Mouse (Mus musculus) heart, adult 2 months (tissue): ENCODE measurements around the gene Ndufaf8. TPM values are rescaled to one million over a fixed set of nuclear protein-coding genes. Genes with fewer than 3 reads are reported as not detected.

Experiments
- DNase-seq, 2 experiments: peaks; one replicate each; pipeline ENCODE4 v3.0.0; 2021
- H3K27ac ChIP-seq: fragments of 200-600 bp; 2 replicates; pipeline ENCODE4 v1.8.1; 2022
- H3K27me3 ChIP-seq: fragments of 200-500 bp; 2 replicates; pipeline ENCODE4 v1.6.1; 2012; ENCODE audit warnings: mild to moderate bottlenecking, low read length, inconsistent platforms, mixed read lengths; ENCODE audit not compliant: control insufficient read depth, insufficient read depth
- H3K36me3 ChIP-seq: fragments of 200-500 bp; 2 replicates; pipeline ENCODE4 v1.6.1; 2012; ENCODE audit warnings: low read length, inconsistent platforms; ENCODE audit not compliant: control insufficient read depth, insufficient read depth
- H3K4me1 ChIP-seq: fragments of 200-500 bp; 2 replicates; pipeline ENCODE4 v1.6.1; 2011; ENCODE audit warnings: low read length; ENCODE audit not compliant: control insufficient read depth, insufficient read depth
- H3K4me3 ChIP-seq: fragments of 200-600 bp; 2 replicates; pipeline ENCODE4 v1.8.1; 2022
- H3K79me2 ChIP-seq: fragments of 200-500 bp; replicated peaks from 2 replicates; pipeline ENCODE4 v1.6.1; 2012; ENCODE audit warnings: mild to moderate bottlenecking, inconsistent platforms, low read length, moderate library complexity, mixed read lengths; ENCODE audit not compliant: control insufficient read depth, insufficient read depth
- H3K9ac ChIP-seq: fragments of 200-500 bp; 2 replicates; pipeline ENCODE4 v1.6.1; 2012; ENCODE audit warnings: low read depth, mild to moderate bottlenecking, control low read depth, inconsistent platforms, low read length, mixed read lengths
- CTCF ChIP-seq: fragments of 200-600 bp; IDR thresholded peaks from 2 replicates; pipeline ENCODE4 v1.8.1; 2022; ENCODE audit warnings: antibody characterized with exemption, mild to moderate bottlenecking, moderate library complexity
- EP300 ChIP-seq: fragments of 200-500 bp; IDR thresholded peaks from 2 replicates; pipeline ENCODE4 v1.6.1; 2011; ENCODE audit warnings: low read depth, low read length, control low read depth; ENCODE audit not compliant: insufficient read depth
- POLR2A ChIP-seq: fragments of 200-500 bp; IDR thresholded peaks from 2 replicates; pipeline ENCODE4 v1.6.1; 2011; ENCODE audit warnings: mild to moderate bottlenecking, low read depth, low read length, control low read depth; ENCODE audit not compliant: insufficient read depth
- WGBS: fragments of 180-500 bp; shearing (Covaris S2); methylation state at CpG from one replicate; pipeline ENCODE4 v1.1.7; 2018; 5-methylcytosine and 5-hydroxymethylcytosine counted together
- intact Hi-C: fragments of 180-260 bp; cut with DNase I; formaldehyde crosslinking; loops from one replicate; pipeline ENCODE4 v1.15.1; 2025
- polyA plus RNA-seq: library from polyadenylated mRNA; depleted of rRNA; stranded (reverse); fragments of >200 nt; gene quantifications from 2 replicates; pipeline ENCODE4 v1.2.3, GENCODE M21; 2012
- total RNA-seq, 2 experiments: library from RNA; stranded (reverse); gene quantifications; 2 replicates each; pipeline ENCODE4 v1.2.3; 2021

Ndufaf8 gene
- total and polyA plus RNA-seq, 3 experiments, result 51.0 to 93.9 (median 82.7) TPM

GRCm38 (mm10) chr11:120117626-120118025 lies 18.9 kb downstream of the Ndufaf8 start:
- Histone ChIP-seq H3K79me2 (no peaks in the 10 kb centered on the region), H3K27ac (no peak overlapping the region), H3K9ac (no peak overlapping the region), H3K27me3 (no peaks in the 10 kb centered on the region), H3K4me1 (no peaks in the 10 kb centered on the region), H3K36me3 (no peaks in the 10 kb centered on the region), H3K4me3 (no peak overlapping the region)
- intact Hi-C loops, result loop anchor here (10.0 kb wide), 1 partner anchor 307 kb away; no protein-coding TSS in a partner anchor
- DNase-seq, result no peak
- TF ChIP-seq POLR2A (no peak), EP300 (no peak), CTCF (no peak)
- WGBS, result 70% methylated on average over 2 of the region's 2 CpGs

GRCm38 (mm10) chr11:120119108-120119507 lies 20.4 kb downstream of the Ndufaf8 start:
- intact Hi-C loops, result loop anchor here (10.0 kb wide), 1 partner anchor 306 kb away; no protein-coding TSS in a partner anchor

GRCm38 (mm10) chr11:120119936-120120541 lies 21.3 kb downstream of the Ndufaf8 start:
- H3K4me1 ChIP-seq, result no peaks in the 10 kb centered on the region
- no peaks in the 10 kb centered on the region for H3K36me3 ChIP-seq
- 54% methylated on average over 10 of the region's 10 CpGs for WGBS
- H3K9ac ChIP-seq, result no peak overlapping the region
- TF ChIP-seq POLR2A, result no peak
- H3K27ac ChIP-seq, result no peak overlapping the region
- no peak for DNase-seq
- H3K79me2 ChIP-seq, result no peaks in the 10 kb centered on the region; the same call in 1 of the 2 replicates
- H3K27me3 ChIP-seq, result no peaks in the 10 kb centered on the region
- no peak overlapping the region for H3K4me3 ChIP-seq
- intact Hi-C loops, result loop anchor here (10.0 kb wide), 1 partner anchor 305 kb away; no protein-coding TSS in a partner anchor

More at GRCm38 (mm10) chr11:120119108-120119507, 20.4 kb downstream of the Ndufaf8 start:
- H3K4me3 ChIP-seq, result no peak overlapping the region
- no peaks in the 10 kb centered on the region for H3K36me3 ChIP-seq
- TF ChIP-seq EP300 (no peak), POLR2A (no peak), CTCF (no peak)
- no peak for DNase-seq
- no peaks in the 10 kb centered on the region for H3K4me1 ChIP-seq
- no peak overlapping the region for H3K27ac ChIP-seq
- WGBS, result 98% methylated on average over 7 of the region's 7 CpGs
- no peak overlapping the region for H3K9ac ChIP-seq
- H3K27me3 ChIP-seq, result no peaks in the 10 kb centered on the region
- H3K79me2 ChIP-seq, result no peaks in the 10 kb centered on the region

GRCm38 (mm10) chr11:120120642-120121420 lies 22.1 kb downstream of the Ndufaf8 start:
- Histone ChIP-seq H3K79me2 (no peaks in the 10 kb centered on the region; the same call in 1 of the 2 replicates), H3K27ac (no peak overlapping the region), H3K27me3 (no peaks in the 10 kb centered on the region), H3K36me3 (no peaks in the 10 kb centered on the region), H3K4me1 (no peaks in the 10 kb centered on the region), H3K4me3 (no peak overlapping the region), H3K9ac (no peak overlapping the region)
- peak; percentile 46 to 64 for DNase-seq
- intact Hi-C loops, result no loop called here
- TF ChIP-seq POLR2A, result no peak
- TF ChIP-seq EP300, result no peak
- TF ChIP-seq CTCF, result peak; percentile 92
- 86% methylated on average over 17 of the region's 17 CpGs for WGBS

GRCm38 (mm10) chr11:120122126-120122525 lies 23.4 kb downstream of the Ndufaf8 start:
- TF ChIP-seq POLR2A (no peak), CTCF (no peak), EP300 (no peak)
- Histone ChIP-seq H3K36me3 (no peaks in the 10 kb centered on the region), H3K9ac (no peak overlapping the region), H3K4me3 (no peak overlapping the region), H3K79me2 (no peaks in the 10 kb centered on the region; the same call in 1 of the 2 replicates), H3K27ac (no peak overlapping the region), H3K4me1 (no peaks in the 10 kb centered on the region), H3K27me3 (no peaks in the 10 kb centered on the region)
- no peak for DNase-seq
- intact Hi-C loops, result no loop called here
- 84% methylated on average over 12 of the region's 12 CpGs for WGBS

GRCm38 (mm10) chr11:120126845-120127244 lies 28.1 kb downstream of the Ndufaf8 start:
- TF ChIP-seq CTCF, result no peak
- TF ChIP-seq EP300, result no peak
- TF ChIP-seq POLR2A, result no peak
- Histone ChIP-seq H3K79me2 (no peaks in the 10 kb centered on the region; the same call in 1 of the 2 replicates), H3K36me3 (no peaks in the 10 kb centered on the region), H3K9ac (no peak overlapping the region), H3K27me3 (no peaks in the 10 kb centered on the region), H3K4me1 (no peaks in the 10 kb centered on the region), H3K4me3 (no peak overlapping the region), H3K27ac (no peak overlapping the region)
- no peak for DNase-seq
- 86% methylated on average over 2 of the region's 2 CpGs for WGBS
- intact Hi-C loops, result no loop called here
